Mouse (Mus musculus) lung, postnatal 10 days (tissue): ENCODE data around the gene Myoz1.
"Not testable (repeated sequence)": the region's sequence is repeated elsewhere in the genome, so short reads cannot be mapped to it uniquely, and the experiment has no call there.

Source experiments
- DNase-seq: peaks from one replicate; pipeline ENCODE4 v3.0.0; 2021

Myoz1 gene

DNA sequence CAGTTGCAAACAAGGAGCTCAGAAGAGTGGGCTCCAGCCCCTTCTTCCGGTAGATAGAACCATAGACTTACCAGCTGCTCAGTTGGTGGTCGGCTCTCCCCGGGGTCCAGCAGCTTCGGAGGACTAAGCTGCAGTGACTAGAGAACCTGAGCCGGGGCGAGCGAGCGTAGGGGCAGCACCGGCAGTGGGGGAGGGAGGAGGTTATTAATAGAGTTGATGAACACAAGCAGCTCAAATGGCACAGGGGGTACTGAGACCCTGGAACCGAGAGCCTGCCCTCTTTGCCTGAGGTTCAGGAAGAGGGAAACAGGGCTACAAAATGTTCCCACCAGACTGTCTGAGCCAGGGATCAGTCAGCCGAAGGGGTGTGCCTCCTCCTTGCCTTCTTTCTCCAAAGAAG, at the start of gene Myoz1:
Gene Myoz1 (minus strand): TSS at position 180 of the 400 bp plus-strand sequence.
- no peak for DNase-seq

- DNase-seq, result not testable (repeated sequence)
Measured at GRCm38 (mm10) chr14:20703461-20703860, 47.1 kb upstream of the Myoz1 start.

GRCm38 (mm10) chr14:20702741-20703381, 46.5 kb upstream of the Myoz1 start, which contains the start of gene Chchd1:
Gene Chchd1, plus strand, starts transcription at chr14:20703006.
- DNase-seq, result peak; percentile 95

DNA sequence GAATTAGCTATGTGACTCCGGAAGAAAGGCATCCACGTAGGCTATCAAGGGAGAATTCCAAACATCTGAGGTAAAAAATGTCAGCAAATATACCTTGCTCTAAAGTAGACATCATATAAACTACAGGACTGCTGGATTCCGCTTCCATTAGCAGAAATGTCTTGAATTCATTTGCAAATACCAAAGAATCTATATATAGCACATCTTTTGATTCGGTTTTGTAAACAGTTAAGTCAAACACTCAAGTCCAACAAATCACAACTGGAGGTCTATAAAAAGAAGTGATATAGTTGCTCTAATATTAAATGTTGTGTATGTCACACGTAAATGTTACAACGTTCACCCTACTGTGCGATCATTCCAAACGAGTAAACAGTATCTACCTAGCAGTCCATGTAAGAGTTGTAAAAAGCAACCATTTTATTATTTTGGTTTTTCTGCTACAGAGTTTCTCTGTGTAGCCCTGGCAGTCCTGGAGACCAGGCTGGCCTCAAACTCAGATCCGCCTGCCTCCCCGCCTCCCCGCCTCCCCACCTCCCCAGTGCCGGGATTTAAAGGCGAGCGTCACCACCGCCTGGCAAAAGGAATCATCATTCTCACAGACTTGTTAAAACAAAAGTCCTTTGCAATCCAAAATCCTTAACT, 45.9 kb upstream of the Myoz1 start:
- DNase-seq, result no peak

DNA sequence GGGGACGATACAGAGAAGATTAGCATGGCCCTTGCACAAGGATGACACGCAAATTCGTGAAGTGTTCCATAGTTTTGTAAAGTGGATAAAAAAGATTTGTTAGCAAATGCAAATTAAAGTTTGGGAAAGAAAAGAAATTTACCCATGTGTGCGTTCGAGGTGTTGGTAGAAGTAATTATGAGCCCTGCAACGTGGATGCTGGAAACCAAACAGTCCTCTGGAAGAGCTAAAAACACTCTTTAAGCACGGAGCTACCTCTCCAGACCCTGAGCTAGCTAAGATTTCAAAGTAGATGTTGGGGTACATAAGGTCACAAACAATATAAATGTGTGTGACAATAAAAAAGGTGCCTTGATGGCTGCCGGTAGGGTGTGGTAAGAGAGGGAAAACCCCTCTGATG, 45.2 kb upstream of the Myoz1 start:
- no peak for DNase-seq

DNA sequence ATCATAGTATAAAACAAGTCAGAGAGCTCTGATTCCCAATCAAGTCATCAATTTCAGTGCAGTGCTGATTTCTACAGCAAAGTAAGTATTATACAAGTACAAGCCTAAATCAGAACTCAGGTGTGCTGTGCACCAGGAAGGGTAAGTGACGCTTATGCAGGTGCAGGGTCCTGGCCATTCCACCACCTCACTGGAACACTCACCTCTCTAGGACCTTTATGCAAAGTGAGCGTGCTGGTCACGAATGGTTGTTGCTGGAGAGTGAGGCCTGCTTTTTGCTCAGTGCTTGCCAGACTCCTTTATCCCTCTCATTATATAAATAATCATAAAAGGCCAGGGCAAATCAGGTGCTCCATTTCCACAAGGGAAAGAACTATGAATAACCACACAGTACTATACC, 44.0 kb upstream of the Myoz1 start:
- DNase-seq, result no peak

DNA sequence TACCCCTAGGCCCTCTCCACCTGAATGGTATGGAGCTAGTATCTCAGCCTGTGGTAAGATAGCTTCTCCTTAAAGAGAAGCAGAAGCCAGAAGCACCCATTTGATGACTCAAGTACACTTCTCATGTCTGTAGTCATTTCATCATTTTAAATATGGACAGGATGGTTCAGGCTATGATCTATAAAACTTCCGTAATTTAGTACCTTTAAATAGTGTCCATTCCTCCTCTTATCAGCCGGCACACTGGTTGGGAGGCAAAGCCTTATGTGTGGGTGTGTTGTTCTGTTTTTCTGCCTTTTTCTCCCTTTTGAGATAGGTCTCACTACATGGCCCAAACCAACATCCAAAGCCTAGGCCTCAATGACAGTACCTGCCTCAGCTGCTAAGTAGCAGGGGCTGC, 42.2 kb upstream of the Myoz1 start:
- DNase-seq, result no peak

GRCm38 (mm10) chr14:20696986-20697385, 40.6 kb upstream of the Myoz1 start:
- DNase-seq, result peak; percentile 79

- DNase-seq, result peak; percentile 27
Measured at GRCm38 (mm10) chr14:20695761-20696520, 39.6 kb upstream of the Myoz1 start.

GRCm38 (mm10) chr14:20694884-20695760, 38.8 kb upstream of the Myoz1 start, which contains the start of gene Fut11:
Gene Fut11, plus strand, starts transcription at chr14:20694968.
- DNase-seq, result peak; percentile 94

- DNase-seq, result no peak
Measured at GRCm38 (mm10) chr14:20694185-20694883, 38.0 kb upstream of the Myoz1 start.

GRCm38 (mm10) chr14:20693589-20694101, 37.3 kb upstream of the Myoz1 start:
- DNase-seq, result no peak

DNA sequence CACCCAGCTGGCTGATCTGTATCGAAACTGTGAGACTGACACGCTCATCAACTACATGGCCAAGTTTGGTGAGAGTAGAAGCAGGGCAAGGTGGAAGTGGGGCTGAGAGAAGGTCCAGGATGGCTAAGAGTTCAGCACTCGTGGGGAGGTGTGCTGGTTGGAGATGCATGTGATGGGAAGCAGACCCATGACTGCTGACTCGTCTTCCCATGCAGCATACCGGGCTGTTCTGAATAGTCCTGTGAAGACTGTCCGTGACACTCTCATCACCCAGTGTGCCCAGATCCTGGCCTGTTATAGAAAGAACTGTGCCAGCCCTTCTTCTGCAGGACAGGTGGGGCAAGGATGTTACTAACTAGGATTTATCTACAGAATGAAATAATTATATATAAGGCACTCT, 35.4 kb upstream of the Myoz1 start:
- DNase-seq, result no peak

DNA sequence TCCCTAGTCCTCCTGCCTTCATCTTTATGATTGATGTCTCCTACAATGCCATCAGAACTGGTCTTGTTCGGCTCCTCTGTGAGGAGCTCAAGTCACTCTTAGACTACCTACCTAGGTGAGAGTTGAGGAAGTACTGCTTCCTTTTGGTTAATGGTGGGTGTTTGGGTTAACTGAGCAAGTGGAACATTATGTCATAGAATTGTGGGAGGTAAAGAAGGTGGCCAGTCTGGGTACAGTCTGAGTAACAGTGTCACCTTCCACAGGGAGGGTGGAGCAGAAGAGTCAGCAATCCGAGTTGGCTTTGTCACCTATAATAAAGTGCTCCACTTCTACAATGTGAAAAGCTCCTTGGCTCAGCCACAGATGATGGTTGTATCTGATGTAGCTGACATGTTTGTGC, 32.7 kb upstream of the Myoz1 start:
- no peak for DNase-seq

DNA sequence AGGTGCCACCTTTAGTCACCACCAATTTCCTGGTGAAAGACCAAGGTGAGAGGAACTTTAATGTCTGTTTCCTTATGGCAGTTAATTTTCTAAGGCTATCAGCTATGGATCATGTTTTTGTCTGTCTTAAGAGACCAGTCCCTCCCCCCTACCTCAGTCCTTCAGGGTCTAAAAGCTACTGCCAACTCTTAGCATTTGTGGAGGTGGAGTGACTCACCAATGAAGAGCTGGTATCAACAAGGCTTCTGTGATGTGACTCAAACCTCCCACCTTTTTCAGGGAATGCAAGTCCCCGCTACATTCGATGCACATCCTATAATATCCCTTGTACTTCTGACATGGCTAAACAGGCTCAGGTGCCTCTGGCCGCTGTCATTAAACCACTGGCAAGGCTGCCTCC, 30.2 kb upstream of the Myoz1 start:
- DNase-seq, result no peak

DNA sequence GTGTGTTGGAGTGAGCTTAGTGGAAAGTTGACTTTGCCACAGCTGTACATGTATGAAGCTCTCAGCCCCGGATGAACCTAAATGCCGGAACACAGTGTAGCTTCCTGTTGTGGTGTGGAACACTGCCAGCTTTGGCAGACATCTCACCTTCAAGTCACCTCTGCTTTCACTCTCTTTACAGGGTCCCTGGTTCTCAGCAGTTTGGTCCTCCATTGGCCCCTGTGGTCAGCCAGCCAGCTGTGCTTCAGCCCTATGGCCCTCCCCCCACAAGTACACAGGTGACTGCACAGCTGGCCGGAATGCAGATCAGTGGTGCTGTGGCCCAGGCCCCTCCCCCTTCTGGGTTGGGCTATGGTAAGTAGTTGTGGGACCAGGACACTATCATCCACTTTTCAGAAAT, 26.2 kb upstream of the Myoz1 start:
- peak; percentile 20 for DNase-seq

GRCm38 (mm10) chr14:20681742-20682141, 25.4 kb upstream of the Myoz1 start:
- DNase-seq, result no peak

GRCm38 (mm10) chr14:20677906-20678305, 21.6 kb upstream of the Myoz1 start:
- no peak for DNase-seq

GRCm38 (mm10) chr14:20674064-20674833, 17.9 kb upstream of the Myoz1 start, which contains the start of gene Sec24c:
Gene Sec24c, plus strand, starts transcription at chr14:20674308.
- peak; percentile 99 for DNase-seq

DNA sequence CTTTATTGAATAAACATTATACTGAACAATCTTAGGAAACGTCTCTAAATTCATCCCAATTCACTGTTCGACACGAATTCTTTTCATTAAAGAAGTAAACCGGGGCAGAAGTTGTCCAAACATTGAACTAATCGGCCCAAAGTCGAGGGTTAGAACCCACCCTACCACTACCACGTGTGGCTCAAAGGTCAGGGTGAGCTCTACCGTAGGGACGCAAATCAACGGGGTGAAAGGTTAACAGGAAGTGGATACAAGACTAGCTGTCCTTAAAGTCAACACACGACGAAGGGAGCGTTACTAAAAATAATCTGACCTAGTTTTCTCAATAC, 17.4 kb upstream of the Myoz1 start:
- DNase-seq, result no peak

DNA sequence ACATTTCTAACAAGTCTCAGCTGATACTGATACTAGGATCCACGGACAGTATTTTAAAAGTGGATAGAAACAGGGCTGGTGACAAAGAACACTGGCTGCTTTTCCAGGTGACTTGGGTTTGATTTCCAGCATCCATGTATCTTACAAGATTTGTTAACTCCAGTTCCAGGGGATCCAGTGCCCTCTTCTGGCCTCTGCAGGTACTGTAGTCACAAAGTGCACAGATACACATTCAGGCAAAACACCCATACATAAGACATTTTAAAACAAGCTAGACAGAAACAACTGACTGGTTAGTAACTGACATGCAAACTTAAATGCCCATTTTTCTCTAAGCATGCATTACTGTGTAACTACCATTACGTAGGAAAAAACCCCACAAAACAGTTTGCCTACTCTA, 16.6 kb upstream of the Myoz1 start:
- peak; percentile 63 for DNase-seq
